Mouse (Mus musculus): ENCODE measurements around the gene Sfxn5. TPM values are rescaled to one million over a fixed set of nuclear protein-coding genes. Genes with fewer than 3 reads are reported as not detected.

Sfxn5 gene
- total RNA-seq, 2 experiments from 2014 or later = 4.6 to 4.8 TPM

- DNase-seq (ENCODE audit: low spot score) = no peak
- intact Hi-C loops (cut with DNase I) = no loop called here
These were observed 153.7 kb downstream of the Sfxn5 start for GRCm38 (mm10) chr6:85179569-85179968.

DNA sequence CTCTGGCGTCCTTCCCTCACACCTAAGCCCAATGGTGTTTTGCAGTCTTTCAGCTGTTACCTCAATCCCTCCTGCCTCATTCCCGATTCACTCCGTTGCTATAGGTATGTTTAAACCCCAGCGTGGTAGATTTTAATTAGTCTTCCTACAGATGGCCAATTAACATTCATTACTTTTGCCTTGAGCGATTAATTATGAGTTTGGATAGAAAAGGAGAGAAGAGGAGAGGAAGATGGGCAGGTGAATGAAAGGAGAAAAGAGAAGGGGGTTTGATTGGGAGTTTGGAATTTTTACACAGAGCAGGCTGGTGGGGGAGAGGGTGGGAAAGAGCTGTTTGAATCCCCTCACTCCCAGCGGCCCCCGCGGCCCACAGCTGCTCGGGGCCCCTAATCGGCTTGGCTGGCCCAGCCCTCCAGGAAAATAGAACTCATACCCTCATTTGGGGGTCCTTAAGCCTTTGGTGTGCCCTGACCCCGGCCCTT, 167.7 kb downstream of the Sfxn5 start:
- no peak for DNase-seq (ENCODE audit: low spot score)
- intact Hi-C loops (cut with DNase I) = no loop called here

Small RNA genes lying within 50 kb of the gene (microRNA-seq; reads per million reads assigned to microRNA genes)
- not detected for gene Mir705

Other genes with a start within 250 kb of the Sfxn5 start
- gene Spr, start 195.7 kb downstream of the Sfxn5 start, total RNA-seq (2021) = 10 to 100 TPM; 73.5 to 76.8 TPM
- not detected for gene Emx1, start 146.0 kb downstream of the Sfxn5 start, total RNA-seq (2021)
- gene Rab11fip5, start 41.2 kb upstream of the Sfxn5 start, total RNA-seq (2021) = 10 to 100 TPM; 59.9 to 68.6 TPM
- gene Noto, start 90.5 kb upstream of the Sfxn5 start, total RNA-seq (2021) = not detected
- 1 to 10 TPM; 6.5 to 8.7 TPM for gene Smyd5, start 98.6 kb upstream of the Sfxn5 start, total RNA-seq (2021)
- gene Cct7, start 118.1 kb upstream of the Sfxn5 start, total RNA-seq (2021) = 100 to 1,000 TPM; 133 to 151 TPM
- 10 to 100 TPM; 10.2 to 13.8 TPM for gene Pradc1, start 118.5 kb upstream of the Sfxn5 start, total RNA-seq (2021)
- not detected for gene Fbxo41, start 169.6 kb upstream of the Sfxn5 start, total RNA-seq (2021)
- gene Egr4, start 180.2 kb upstream of the Sfxn5 start, total RNA-seq (2021) = not detected